ENCODE assay signal across 15 mouse cellular contexts in genomic region chr15:84329940-84330339, GRCm38 (mm10).
"Had no signal": no experiment of that assay in that cellular context is flagged by ENCODE, and none has a peak within 500 bp of the region (broad histone marks: within the 10 kb centered on the region; RNA-seq: fewer than 3 reads in every experiment).

No protein-coding gene starts in this region.

- H3K9me3 ChIP-seq: intestine, embryonic 15.5 days; limb, embryonic 15.5 days; liver, embryonic 13.5 days; lung, embryonic 15.5 days; megakaryocyte, embryonic 14.5 days; midbrain, embryonic 12.5 days; neural tube, embryonic 12.5 days had no signal

- H3K27ac ChIP-seq: hindbrain, postnatal 0 days; intestine, embryonic 15.5 days; left cerebral cortex, adult 2 months; limb, embryonic 15.5 days; liver, embryonic 13.5 days; lung, embryonic 15.5 days; macrophage; midbrain, embryonic 12.5 days; neural tube, embryonic 12.5 days; stomach, postnatal 0 days had no signal

- H3K4me2 ChIP-seq: intestine, embryonic 15.5 days; limb, embryonic 15.5 days; liver, embryonic 13.5 days; lung, embryonic 15.5 days; midbrain, embryonic 12.5 days; neural tube, embryonic 12.5 days had no signal

- H3K36me3 ChIP-seq: intestine, embryonic 15.5 days; limb, embryonic 15.5 days; liver, embryonic 13.5 days; lung, embryonic 15.5 days; midbrain, embryonic 12.5 days; neural tube, embryonic 12.5 days had no signal

- H3K4me3 ChIP-seq: intestine, embryonic 15.5 days; left cerebral cortex, adult 2 months; limb, embryonic 15.5 days; liver, embryonic 13.5 days; lung, embryonic 15.5 days; megakaryocyte, embryonic 14.5 days; midbrain, embryonic 12.5 days; myocyte; neural tube, embryonic 12.5 days had no signal

- H3K27me3 ChIP-seq: intestine, embryonic 15.5 days; limb, embryonic 15.5 days; liver, embryonic 13.5 days; lung, embryonic 15.5 days; megakaryocyte, embryonic 14.5 days; midbrain, embryonic 12.5 days; neural tube, embryonic 12.5 days had no signal

- ATAC-seq: hindbrain, postnatal 0 days; intestine, embryonic 15.5 days; liver, postnatal 0 days had no signal

- DNase-seq: liver, embryonic 13.5 days; liver, postnatal 0 days; lung, postnatal 14 days; thymus, postnatal 4 days had no signal

- H3K4me1 ChIP-seq: intestine, embryonic 15.5 days; lung, embryonic 15.5 days; neural tube, embryonic 12.5 days had no signal

- H3K9ac ChIP-seq: intestine, embryonic 15.5 days; limb, embryonic 15.5 days; liver, embryonic 13.5 days; liver, postnatal 0 days; lung, embryonic 15.5 days; midbrain, embryonic 12.5 days; neural tube, embryonic 12.5 days had no signal
